Mouse (Mus musculus) adrenal gland, adult 8-10 months (tissue): ENCODE data around the gene Rom1. TPM values are rescaled to one million over a fixed set of nuclear protein-coding genes. Genes with fewer than 3 reads are reported as not detected.
"Not testable (repeated sequence)": the region's sequence is repeated elsewhere in the genome, so short reads cannot be mapped to it uniquely, and the experiment has no call there.

Experiments used
- DNase-seq: peaks from one replicate; pipeline ENCODE4 v3.0.0; 2022
- microRNA-seq, 2 experiments: library from miRNA; unstranded; fragments of <30 nt; microRNA quantifications; one replicate each; pipeline ENCODE4 v1.2.0; 2022
- total RNA-seq, 4 experiments: library from RNA; stranded (reverse); gene quantifications; 2 replicates each; pipeline ENCODE4 v1.2.4; 2022

The Rom1 gene
- total RNA-seq, 4 experiments from 2014 or later = 51.9 to 73.5 (median 54.9) TPM

GRCm38 (mm10) chr19:8896231-8896630 lies 32.9 kb downstream of the Rom1 start:
- not testable (repeated sequence) for DNase-seq

- DNase-seq = no peak
These were observed 33.7 kb downstream of the Rom1 start for GRCm38 (mm10) chr19:8895397-8895960.

- DNase-seq = peak; percentile 72
These were observed 36.1 kb downstream of the Rom1 start, which contains the start of gene Ints5 for GRCm38 (mm10) chr19:8892829-8893766. Gene Ints5 (plus strand): TSS chr19:8893005.

GRCm38 (mm10) chr19:8888511-8889385 lies 40.4 kb downstream of the Rom1 start, which contains the start of the genes 1810009A15Rik and Gm49416:
Gene 1810009A15Rik (plus strand): TSS chr19:8888853.
Gene Gm49416 (plus strand): TSS chr19:8888926.
- DNase-seq = peak; percentile 93

GRCm38 (mm10) chr19:8887585-8888463 lies 41.3 kb downstream of the Rom1 start:
- no peak for DNase-seq

- no peak for DNase-seq
These were observed 42.1 kb downstream of the Rom1 start for GRCm38 (mm10) chr19:8886916-8887584.

- DNase-seq = no peak
These were observed 45.5 kb downstream of the Rom1 start, which contains the start of the genes Lbhd1 and Gm49403 for GRCm38 (mm10) chr19:8883616-8884015. Gene Lbhd1 (plus strand): TSS chr19:8883732. Gene Gm49403 (plus strand): TSS chr19:8883930.

- DNase-seq = no peak
These were observed 48.1 kb downstream of the Rom1 start for GRCm38 (mm10) chr19:8881034-8881392.

GRCm38 (mm10) chr19:8880311-8881033 lies 48.7 kb downstream of the Rom1 start, which contains the start of gene Uqcc3:
Gene Uqcc3 (minus strand): TSS chr19:8880923.
- peak; percentile 91 for DNase-seq

Small RNA genes within 50 kb of the gene (microRNA-seq; reads per million reads assigned to microRNA genes)
- gene Mir5136 = 0.17 to 0.35 reads per million in 2 experiments

Other genes starting within 250 kb of the Rom1 start
- 100 to 1,000 TPM; 210 to 266 (median 246) TPM for gene Slc3a2, start 206.0 kb downstream of the Rom1 start, total RNA-seq
- gene Wdr74, start 193.5 kb downstream of the Rom1 start, total RNA-seq = 10 to 100 TPM; 49.1 to 60.4 (median 53.3) TPM
- 1 to 10 TPM in 3 of 4 experiments, under 1 TPM in 1; 0.64 to 4.4 (median 1.8) TPM for gene 1700092M07Rik, start 188.6 kb downstream of the Rom1 start, total RNA-seq
- gene Stx5a, start 187.9 kb downstream of the Rom1 start, total RNA-seq = 100 to 1,000 TPM in 3 of 4 experiments, 10 to 100 TPM in 1; 90.9 to 138 (median 118) TPM
- gene Nxf1, start 172.3 kb downstream of the Rom1 start, total RNA-seq = 100 to 1,000 TPM; 102 to 164 (median 148) TPM
- gene Tmem223, start 158.4 kb downstream of the Rom1 start, total RNA-seq = 100 to 1,000 TPM; 111 to 137 (median 123) TPM
- 10 to 100 TPM; 54.8 to 73.9 (median 63.9) TPM for gene Tmem179b, start 154.9 kb downstream of the Rom1 start, total RNA-seq
- gene Taf6l, start 142.9 kb downstream of the Rom1 start, total RNA-seq = 10 to 100 TPM; 16.6 to 26.8 (median 21.0) TPM
- gene Polr2g, start 130.8 kb downstream of the Rom1 start, total RNA-seq = 100 to 1,000 TPM in 2 of 4 experiments, 10 to 100 TPM in 2; 86.0 to 106 (median 102) TPM
- gene Zbtb3, start 126.8 kb downstream of the Rom1 start, total RNA-seq = 1 to 10 TPM; 2.5 to 4.9 (median 3.5) TPM
- 10 to 100 TPM; 27.4 to 40.5 (median 35.9) TPM for gene Ttc9c, start 110.0 kb downstream of the Rom1 start, total RNA-seq
- 10 to 100 TPM; 66.4 to 84.4 (median 73.9) TPM for gene Hnrnpul2, start 109.3 kb downstream of the Rom1 start, total RNA-seq
- gene AC129217.1, start 99.6 kb downstream of the Rom1 start, total RNA-seq = not detected
- 100 to 1,000 TPM in 3 of 4 experiments, 10 to 100 TPM in 1; 96.6 to 137 (median 126) TPM for gene Bscl2, start 91.9 kb downstream of the Rom1 start, total RNA-seq
- gene Gng3, start 90.2 kb downstream of the Rom1 start, total RNA-seq = 1 to 10 TPM; 4.7 to 9.8 (median 8.7) TPM
- gene Lrrn4cl, start 78.6 kb downstream of the Rom1 start, total RNA-seq = 1 to 10 TPM; 2.6 to 4.5 (median 3.3) TPM
- 100 to 1,000 TPM; 203 to 231 (median 218) TPM for gene Ubxn1, start 57.9 kb downstream of the Rom1 start, total RNA-seq
- 10 to 100 TPM; 53.2 to 91.0 (median 63.1) TPM for gene Uqcc3, start 48.4 kb downstream of the Rom1 start, total RNA-seq
- gene Lbhd1, start 45.6 kb downstream of the Rom1 start, total RNA-seq = 10 to 100 TPM in 3 of 4 experiments, 1 to 10 TPM in 1; 9.6 to 22.4 (median 14.5) TPM
- gene Gm49403, start 45.4 kb downstream of the Rom1 start, total RNA-seq = not detected
- gene 1810009A15Rik, start 40.5 kb downstream of the Rom1 start, total RNA-seq = 10 to 100 TPM; 32.6 to 54.7 (median 45.3) TPM
- gene Gm49416, start 40.4 kb downstream of the Rom1 start, total RNA-seq = 10 to 100 TPM in 1 of 4 experiments, 1 to 10 TPM in 3; 2.6 to 10.6 (median 6.0) TPM
- gene Ints5, start 36.4 kb downstream of the Rom1 start, total RNA-seq = 10 to 100 TPM; 22.9 to 27.8 (median 25.0) TPM
- 100 to 1,000 TPM; 204 to 232 (median 222) TPM for gene Ganab, start 31.3 kb downstream of the Rom1 start, total RNA-seq
- gene B3gat3, start 9.0 kb downstream of the Rom1 start, total RNA-seq = 10 to 100 TPM; 61.3 to 72.9 (median 70.0) TPM
- 10 to 100 TPM; 57.9 to 87.6 (median 79.6) TPM for gene Eml3, start 196 bp upstream of the Rom1 start, total RNA-seq
- 100 to 1,000 TPM in 2 of 4 experiments, 10 to 100 TPM in 2; 83.4 to 133 (median 102) TPM for gene Mta2, start 12.5 kb upstream of the Rom1 start, total RNA-seq
- gene Tut1, start 24.5 kb upstream of the Rom1 start, total RNA-seq = 10 to 100 TPM; 22.9 to 31.9 (median 26.8) TPM
- 100 to 1,000 TPM; 306 to 355 (median 328) TPM for gene Eef1g, start 37.7 kb upstream of the Rom1 start, total RNA-seq
- 100 to 1,000 TPM; 122 to 227 (median 158) TPM for gene Ahnak, start 59.9 kb upstream of the Rom1 start, total RNA-seq
- gene Scgb1a1, start 158.6 kb upstream of the Rom1 start, total RNA-seq = under 1 TPM in 1 of 4 experiments, not detected in 3; 0.73 TPM
- 10 to 100 TPM; 12.7 to 21.8 (median 15.5) TPM for gene Asrgl1, start 206.3 kb upstream of the Rom1 start, total RNA-seq